Mouse (Mus musculus): ENCODE results near the gene Prickle2. TPM values are rescaled to one million over a fixed set of nuclear protein-coding genes. Genes with fewer than 3 reads are reported as not detected.

Gene Prickle2
- polyA plus RNA-seq, 1 experiment from 2014 or later, result 0.35 TPM

GRCm38 (mm10) chr6:92589381-92590065 is 116.4 kb downstream of the Prickle2 start:
- Histone ChIP-seq H3K27ac (ENCODE audit: low read length) (no peak overlapping the region), H3K4me1 (ENCODE audit: control insufficient read depth, low read depth, low read length) (no peaks in the 10 kb centered on the region), H3K27me3 (ENCODE audit: control insufficient read depth, insufficient read depth, low read depth, low read length) (no peaks in the 10 kb centered on the region), H3K9ac (ENCODE audit: low read depth, low read length) (no peak overlapping the region), H3K9me3 (replicated peaks; ENCODE audit: control insufficient read depth, low read length) (no peaks in the 10 kb centered on the region), H3K4me2 (ENCODE audit: low read depth, low read length) (no peak overlapping the region), H3K4me3 (ENCODE audit: low read depth, low read length) (no peak overlapping the region), H3K36me3 (ENCODE audit: control insufficient read depth, insufficient read depth) (no peaks in the 10 kb centered on the region)
- 42% methylated on average over 5 of the region's 5 CpGs for WGBS (ENCODE audit: insufficient replicate concordance)
- ATAC-seq (ENCODE audit: low read depth), result no peak

- no peak overlapping the region for H3K27ac ChIP-seq (ENCODE audit: low read length)
- 46% methylated on average over 1 of the region's 1 CpGs for WGBS (ENCODE audit: insufficient replicate concordance)
- no peak for ATAC-seq (ENCODE audit: low read depth)
These were observed 121.9 kb downstream of the Prickle2 start for GRCm38 (mm10) chr6:92584026-92584425.

GRCm38 (mm10) chr6:92575227-92575626 is 130.7 kb downstream of the Prickle2 start:
- Histone ChIP-seq H3K4me2 (ENCODE audit: low read depth, low read length) (no peak overlapping the region), H3K9ac (ENCODE audit: low read depth, low read length) (no peak overlapping the region), H3K9me3 (replicated peaks; ENCODE audit: control insufficient read depth, low read length) (no peaks in the 10 kb centered on the region), H3K36me3 (ENCODE audit: control insufficient read depth, insufficient read depth) (no peaks in the 10 kb centered on the region), H3K4me1 (ENCODE audit: control insufficient read depth, low read depth, low read length) (no peaks in the 10 kb centered on the region), H3K27ac (ENCODE audit: low read length) (no peak overlapping the region), H3K27me3 (ENCODE audit: control insufficient read depth, insufficient read depth, low read depth, low read length) (no peaks in the 10 kb centered on the region), H3K4me3 (ENCODE audit: low read depth, low read length) (no peak overlapping the region)
- 52% methylated on average over 4 of the region's 4 CpGs for WGBS (ENCODE audit: insufficient replicate concordance)
- ATAC-seq (ENCODE audit: low read depth), result no peak

More at GRCm38 (mm10) chr6:92584026-92584425, 121.9 kb downstream of the Prickle2 start:
- H3K27me3 ChIP-seq (ENCODE audit: control insufficient read depth, insufficient read depth, low read depth, low read length), result no peaks in the 10 kb centered on the region
- no peak overlapping the region for H3K4me3 ChIP-seq (ENCODE audit: low read depth, low read length)
- no peaks in the 10 kb centered on the region for H3K36me3 ChIP-seq (ENCODE audit: control insufficient read depth, insufficient read depth)
- no peak overlapping the region for H3K4me2 ChIP-seq (ENCODE audit: low read depth, low read length)
- no peaks in the 10 kb centered on the region for H3K4me1 ChIP-seq (ENCODE audit: control insufficient read depth, low read depth, low read length)
- H3K9me3 ChIP-seq (replicated peaks; ENCODE audit: control insufficient read depth, low read length), result no peaks in the 10 kb centered on the region
- H3K9ac ChIP-seq (ENCODE audit: low read depth, low read length), result no peak overlapping the region

- H3K4me2 ChIP-seq (ENCODE audit: low read depth, low read length), result no peak overlapping the region
- H3K36me3 ChIP-seq (ENCODE audit: control insufficient read depth, insufficient read depth), result no peaks in the 10 kb centered on the region
- no peak overlapping the region for H3K9ac ChIP-seq (ENCODE audit: low read depth, low read length)
- H3K27me3 ChIP-seq (ENCODE audit: control insufficient read depth, insufficient read depth, low read depth, low read length), result no peaks in the 10 kb centered on the region
- H3K4me1 ChIP-seq (ENCODE audit: control insufficient read depth, low read depth, low read length), result no peaks in the 10 kb centered on the region
- ATAC-seq (ENCODE audit: low read depth), result no peak
- WGBS (ENCODE audit: insufficient replicate concordance), result 71% methylated on average over 3 of the region's 3 CpGs
- H3K27ac ChIP-seq (ENCODE audit: low read length), result no peak overlapping the region
- H3K9me3 ChIP-seq (replicated peaks; ENCODE audit: control insufficient read depth, low read length), result no peaks in the 10 kb centered on the region
- no peak overlapping the region for H3K4me3 ChIP-seq (ENCODE audit: low read depth, low read length)
These were observed 133.8 kb downstream of the Prickle2 start for GRCm38 (mm10) chr6:92572139-92572538.

- H3K27me3 ChIP-seq (ENCODE audit: control insufficient read depth, insufficient read depth, low read depth, low read length), result no peaks in the 10 kb centered on the region
- 58% methylated on average over 7 of the region's 7 CpGs for WGBS (ENCODE audit: insufficient replicate concordance)
- H3K4me1 ChIP-seq (ENCODE audit: control insufficient read depth, low read depth, low read length), result no peaks in the 10 kb centered on the region
- no peaks in the 10 kb centered on the region for H3K36me3 ChIP-seq (ENCODE audit: control insufficient read depth, insufficient read depth)
- no peak overlapping the region for H3K4me2 ChIP-seq (ENCODE audit: low read depth, low read length)
- H3K9ac ChIP-seq (ENCODE audit: low read depth, low read length), result no peak overlapping the region
- H3K27ac ChIP-seq (ENCODE audit: low read length), result no peak overlapping the region
- no peaks in the 10 kb centered on the region for H3K9me3 ChIP-seq (replicated peaks; ENCODE audit: control insufficient read depth, low read length)
- no peak for ATAC-seq (ENCODE audit: low read depth)
- H3K4me3 ChIP-seq (ENCODE audit: low read depth, low read length), result no peak overlapping the region
These were observed 135.9 kb downstream of the Prickle2 start for GRCm38 (mm10) chr6:92570090-92570489.

GRCm38 (mm10) chr6:92569283-92569682 is 136.7 kb downstream of the Prickle2 start:
- H3K36me3 ChIP-seq (ENCODE audit: control insufficient read depth, insufficient read depth), result no peaks in the 10 kb centered on the region
- no peak overlapping the region for H3K9ac ChIP-seq (ENCODE audit: low read depth, low read length)
- no peaks in the 10 kb centered on the region for H3K9me3 ChIP-seq (replicated peaks; ENCODE audit: control insufficient read depth, low read length)
- no peak overlapping the region for H3K27ac ChIP-seq (ENCODE audit: low read length)
- no peak for ATAC-seq (ENCODE audit: low read depth)
- H3K4me1 ChIP-seq (ENCODE audit: control insufficient read depth, low read depth, low read length), result no peaks in the 10 kb centered on the region
- H3K27me3 ChIP-seq (ENCODE audit: control insufficient read depth, insufficient read depth, low read depth, low read length), result no peaks in the 10 kb centered on the region
- WGBS (ENCODE audit: insufficient replicate concordance), result 60% methylated on average over 4 of the region's 4 CpGs
- H3K4me2 ChIP-seq (ENCODE audit: low read depth, low read length), result no peak overlapping the region
- no peak overlapping the region for H3K4me3 ChIP-seq (ENCODE audit: low read depth, low read length)

GRCm38 (mm10) chr6:92559261-92559660 is 146.7 kb downstream of the Prickle2 start:
- Histone ChIP-seq H3K27ac (ENCODE audit: low read length) (no peak overlapping the region), H3K4me3 (ENCODE audit: low read depth, low read length) (no peak overlapping the region), H3K27me3 (ENCODE audit: control insufficient read depth, insufficient read depth, low read depth, low read length) (no peaks in the 10 kb centered on the region), H3K4me1 (ENCODE audit: control insufficient read depth, low read depth, low read length) (no peaks in the 10 kb centered on the region), H3K9me3 (replicated peaks; ENCODE audit: control insufficient read depth, low read length) (no peaks in the 10 kb centered on the region), H3K4me2 (ENCODE audit: low read depth, low read length) (no peak overlapping the region), H3K9ac (ENCODE audit: low read depth, low read length) (no peak overlapping the region), H3K36me3 (ENCODE audit: control insufficient read depth, insufficient read depth) (no peaks in the 10 kb centered on the region)
- WGBS (ENCODE audit: insufficient replicate concordance), result no CpG with 5 or more reads among the region's 1 CpGs
- ATAC-seq (ENCODE audit: low read depth), result no peak

- Histone ChIP-seq H3K4me2 (ENCODE audit: low read depth, low read length) (no peak overlapping the region), H3K36me3 (ENCODE audit: control insufficient read depth, insufficient read depth) (no peaks in the 10 kb centered on the region), H3K9me3 (replicated peaks; ENCODE audit: control insufficient read depth, low read length) (no peaks in the 10 kb centered on the region), H3K27ac (ENCODE audit: low read length) (no peak overlapping the region), H3K27me3 (ENCODE audit: control insufficient read depth, insufficient read depth, low read depth, low read length) (no peaks in the 10 kb centered on the region), H3K4me1 (ENCODE audit: control insufficient read depth, low read depth, low read length) (no peaks in the 10 kb centered on the region), H3K9ac (ENCODE audit: low read depth, low read length) (no peak overlapping the region), H3K4me3 (ENCODE audit: low read depth, low read length) (no peak overlapping the region)
- 34% methylated on average over 2 of the region's 2 CpGs for WGBS (ENCODE audit: insufficient replicate concordance)
- no peak for ATAC-seq (ENCODE audit: low read depth)
These were observed 150.3 kb downstream of the Prickle2 start for GRCm38 (mm10) chr6:92555675-92556074.

GRCm38 (mm10) chr6:92553086-92553485 is 152.9 kb downstream of the Prickle2 start:
- WGBS (ENCODE audit: insufficient replicate concordance), result 37% methylated on average over 4 of the region's 4 CpGs
- H3K4me3 ChIP-seq (ENCODE audit: low read depth, low read length), result no peak overlapping the region
- no peaks in the 10 kb centered on the region for H3K27me3 ChIP-seq (ENCODE audit: control insufficient read depth, insufficient read depth, low read depth, low read length)
- H3K9ac ChIP-seq (ENCODE audit: low read depth, low read length), result no peak overlapping the region
- H3K4me1 ChIP-seq (ENCODE audit: control insufficient read depth, low read depth, low read length), result no peaks in the 10 kb centered on the region
- H3K36me3 ChIP-seq (ENCODE audit: control insufficient read depth, insufficient read depth), result no peaks in the 10 kb centered on the region
- H3K27ac ChIP-seq (ENCODE audit: low read length), result no peak overlapping the region
- H3K9me3 ChIP-seq (replicated peaks; ENCODE audit: control insufficient read depth, low read length), result no peaks in the 10 kb centered on the region
- ATAC-seq (ENCODE audit: low read depth), result no peak
- H3K4me2 ChIP-seq (ENCODE audit: low read depth, low read length), result no peak overlapping the region

All from liver, embryonic 16.5 days (tissue).